Mouse (Mus musculus) small intestine, adult 2 months (tissue): ENCODE data around the gene Gm20388.

ENCODE experiments used
- CTCF ChIP-seq: fragments of 200-500 bp; IDR thresholded peaks from 2 replicates; pipeline ENCODE4 v1.5.1; 2012; ENCODE audit warnings: low read depth, mild to moderate bottlenecking, control low read depth, inconsistent platforms, low read length, moderate library complexity, mixed read lengths; ENCODE audit not compliant: insufficient replicate concordance, insufficient read length; ENCODE audit errors: extremely low read depth
- POLR2A ChIP-seq: fragments of 200-500 bp; IDR thresholded peaks from 2 replicates; pipeline ENCODE4 v1.6.1; 2012; ENCODE audit warnings: low read depth, mild to moderate bottlenecking, control low read depth, inconsistent platforms, low read length, moderate library complexity

DNA sequence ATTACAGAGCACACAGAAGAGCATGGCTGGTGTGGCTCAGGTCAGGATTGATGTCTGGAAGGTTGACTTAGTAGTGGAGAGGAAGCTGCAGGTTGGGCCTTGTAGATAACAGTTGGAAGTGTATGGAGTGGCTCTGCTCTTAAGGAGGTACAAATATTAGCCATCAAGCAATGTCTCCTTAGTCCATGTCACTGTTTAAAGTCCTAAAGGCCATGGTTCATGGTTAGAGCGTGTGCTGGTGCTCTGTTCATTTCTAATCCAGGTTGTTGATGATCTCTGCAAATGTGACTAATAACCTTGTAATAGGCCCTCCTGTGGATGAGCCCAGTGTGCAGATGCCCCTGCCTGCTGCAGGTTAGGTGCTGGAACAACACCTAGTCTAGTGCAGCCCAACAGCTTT lies 2047.8 kb downstream of the Gm20388 start:
- TF ChIP-seq POLR2A, result no peak
- no peak for TF ChIP-seq CTCF
